Mouse (Mus musculus) limb, embryonic 11.5 days (tissue): ENCODE data around the gene Duox1. TPM values are rescaled to one million over a fixed set of nuclear protein-coding genes. Genes with fewer than 3 reads are reported as not detected.
"Not testable (repeated sequence)": the region's sequence is repeated elsewhere in the genome, so short reads cannot be mapped to it uniquely, and the experiment has no call there.

Source experiments
- ATAC-seq: fragments of 200-750 bp; cut with Nextera tagmentation; 2 replicates; pipeline ENCODE4 v1.8.0; 2017; ENCODE audit warnings: low read depth; ENCODE audit not compliant: insufficient number of reproducible peaks, low FRiP score, low TSS enrichment
- DNase-seq: peaks from one replicate; pipeline ENCODE4 v3.0.0-alpha.2; 2015; ENCODE audit warnings: low spot score
- H3K27ac ChIP-seq: fragments of 300-500 bp; sonication (generic); replicated peaks from 2 replicates; pipeline ENCODE4 v1.5.1; 2014; ENCODE audit warnings: low read depth, mild to moderate bottlenecking, low read length
- H3K27me3 ChIP-seq: fragments of 300-500 bp; sonication (generic); 2 replicates; pipeline ENCODE4 v1.6.1; 2014; ENCODE audit warnings: mild to moderate bottlenecking, low read length, mixed read lengths; ENCODE audit not compliant: control insufficient read depth, insufficient read depth
- H3K36me3 ChIP-seq: fragments of 300-500 bp; sonication (generic); 2 replicates; pipeline ENCODE4 v1.6.1; 2014; ENCODE audit warnings: mild to moderate bottlenecking, low read length, moderate library complexity, mixed read lengths; ENCODE audit not compliant: control insufficient read depth, insufficient read depth
- H3K4me1 ChIP-seq: fragments of 300-500 bp; sonication (generic); 2 replicates; pipeline ENCODE4 v1.6.1; 2014; ENCODE audit warnings: low read length, mixed read lengths; ENCODE audit not compliant: control insufficient read depth, insufficient read depth
- H3K4me2 ChIP-seq: fragments of 300-500 bp; sonication (generic); 2 replicates; pipeline ENCODE4 v1.6.1; 2014; ENCODE audit warnings: low read depth, mild to moderate bottlenecking, moderate library complexity; ENCODE audit not compliant: severe bottlenecking
- H3K4me3 ChIP-seq: fragments of 300-500 bp; sonication (generic); 2 replicates; pipeline ENCODE4 v1.5.1; 2014; ENCODE audit warnings: low read depth, low read length
- H3K9ac ChIP-seq: fragments of 300-500 bp; sonication (generic); 2 replicates; pipeline ENCODE4 v1.6.1; 2014; ENCODE audit warnings: mild to moderate bottlenecking, low read length
- H3K9me3 ChIP-seq: fragments of 300-500 bp; sonication (generic); 2 replicates; pipeline ENCODE4 v1.6.1; 2016; ENCODE audit warnings: low read length; ENCODE audit not compliant: control insufficient read depth
- WGBS: fragments of 180-500 bp; shearing (Covaris S2); extraction: QIAGEN DNeasy Blood & Tissue Kit; methylation state at CpG from one replicate; pipeline ENCODE4 v1.1.7; 2014; 5-methylcytosine and 5-hydroxymethylcytosine counted together
- polyA plus RNA-seq: library from polyadenylated mRNA; unstranded; fragments of >200 nt; fragmentation: Nextera tagmentation; extraction: Ambion mirVana; gene quantifications from 2 replicates; pipeline ENCODE4 v1.2.1, GENCODE M21; 2014

Duox1 gene
- polyA plus RNA-seq, 1 experiment from 2014 or later, result 0.04 TPM

- not testable (repeated sequence) for DNase-seq, H3K27ac ChIP-seq, H3K4me1 ChIP-seq, H3K36me3 ChIP-seq, H3K9ac ChIP-seq, H3K4me3 ChIP-seq, H3K9me3 ChIP-seq, H3K27me3 ChIP-seq, ATAC-seq, H3K4me2 ChIP-seq
- 86% methylated on average over 6 of the region's 6 CpGs for WGBS
Measured at GRCm38 (mm10) chr2:122346164-122346563, 30.7 kb downstream of the Duox1 start.

- Histone ChIP-seq H3K9me3 (no peaks in the 10 kb centered on the region), H3K4me1 (peaks cover 6% of the 10 kb centered on the region; the same call in 1 of the 2 replicates), H3K36me3 (no peaks in the 10 kb centered on the region), H3K27ac (no peak overlapping the region), H3K27me3 (no peaks in the 10 kb centered on the region), H3K4me3 (no peak overlapping the region), H3K9ac (no peak overlapping the region), H3K4me2 (no peak overlapping the region)
- no peak for DNase-seq
- WGBS, result 92% methylated on average over 3 of the region's 3 CpGs
- no peak for ATAC-seq
Measured at GRCm38 (mm10) chr2:122347257-122347656, 31.8 kb downstream of the Duox1 start.

GRCm38 (mm10) chr2:122348531-122349131 lies 33.2 kb downstream of the Duox1 start:
- no peaks in the 10 kb centered on the region for H3K27me3 ChIP-seq
- peak; percentile 92 for DNase-seq
- H3K4me3 ChIP-seq, result peak overlapping the region; percentile 50
- H3K36me3 ChIP-seq, result peaks cover 4% of the 10 kb centered on the region; the same call in 1 of the 2 replicates
- peak overlapping the region; percentile 98 for H3K27ac ChIP-seq
- peak overlapping the region; percentile 74 for H3K4me2 ChIP-seq
- no peaks in the 10 kb centered on the region for H3K9me3 ChIP-seq
- peak; percentile 84 for ATAC-seq
- under 1% methylated on average over 62 of the region's 63 CpGs for WGBS
- H3K4me1 ChIP-seq, result peaks cover 6% of the 10 kb centered on the region; the same call in 1 of the 2 replicates
- peak overlapping the region; percentile 95 for H3K9ac ChIP-seq

DNA sequence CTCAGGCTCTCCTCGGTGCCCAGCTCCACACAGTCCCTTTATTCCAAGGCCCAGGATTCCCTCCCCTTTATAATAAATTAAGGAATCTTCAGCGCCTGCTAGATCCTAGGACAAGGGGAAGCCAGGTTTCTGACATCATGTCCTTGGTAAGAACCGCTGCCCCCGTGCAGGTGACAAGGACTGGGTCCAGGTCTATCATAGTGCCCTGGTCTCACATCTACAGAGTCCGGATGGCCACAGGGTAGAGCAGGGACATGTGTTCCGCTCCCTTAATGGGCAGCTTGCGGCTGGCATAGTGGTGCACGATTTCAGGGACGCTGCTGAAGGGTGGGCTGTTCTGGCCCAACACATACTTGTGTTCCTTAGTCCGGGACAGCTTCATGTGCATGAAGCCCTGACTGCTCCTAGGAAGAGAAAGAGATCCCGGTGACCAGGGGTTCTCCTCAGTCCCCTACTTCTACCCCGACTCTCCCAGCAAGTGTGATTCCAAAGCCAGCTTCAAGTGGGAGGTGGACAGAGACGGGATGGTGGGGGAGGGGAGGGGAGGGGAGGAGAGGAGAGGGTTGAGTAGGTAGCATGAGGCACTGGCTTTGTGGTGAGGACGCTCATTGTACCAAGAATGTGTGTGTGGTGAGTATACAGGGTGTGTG lies 33.8 kb downstream of the Duox1 start:
- ATAC-seq (peak; percentile 63), DNase-seq (peak; percentile 72)
- peak overlapping the region; percentile 50 for H3K4me3 ChIP-seq
- H3K9ac ChIP-seq, result peak overlapping the region; percentile 95
- H3K4me2 ChIP-seq, result peak overlapping the region; percentile 74
- H3K4me1 ChIP-seq, result peaks cover 6% of the 10 kb centered on the region; the same call in 1 of the 2 replicates
- H3K27ac ChIP-seq, result peak overlapping the region; percentile 98
- no peaks in the 10 kb centered on the region for H3K9me3 ChIP-seq
- peaks cover 4% of the 10 kb centered on the region; the same call in 1 of the 2 replicates for H3K36me3 ChIP-seq
- 11% methylated on average over 14 of the region's 14 CpGs for WGBS
- H3K27me3 ChIP-seq, result no peaks in the 10 kb centered on the region

- Histone ChIP-seq H3K4me2 (no peak overlapping the region), H3K36me3 (peaks cover 4% of the 10 kb centered on the region; the same call in 1 of the 2 replicates), H3K9ac (no peak overlapping the region), H3K27me3 (no peaks in the 10 kb centered on the region), H3K4me3 (no peak overlapping the region), H3K4me1 (peaks cover 6% of the 10 kb centered on the region; the same call in 1 of the 2 replicates), H3K27ac (no peak overlapping the region), H3K9me3 (no peaks in the 10 kb centered on the region)
- ATAC-seq (no peak), DNase-seq (no peak)
- 89% methylated on average over 5 of the region's 5 CpGs for WGBS
Measured at GRCm38 (mm10) chr2:122351156-122351930, 35.9 kb downstream of the Duox1 start.

GRCm38 (mm10) chr2:122351931-122352329 lies 36.5 kb downstream of the Duox1 start:
- Histone ChIP-seq H3K4me3 (no peak overlapping the region), H3K9me3 (no peaks in the 10 kb centered on the region), H3K27me3 (no peaks in the 10 kb centered on the region), H3K4me2 (no peak overlapping the region), H3K4me1 (peaks cover 6% of the 10 kb centered on the region; the same call in 1 of the 2 replicates), H3K27ac (no peak overlapping the region), H3K9ac (no peak overlapping the region), H3K36me3 (peaks cover 5% of the 10 kb centered on the region)
- DNase-seq (no peak), ATAC-seq (no peak)
- WGBS, result 81% methylated on average over 4 of the region's 4 CpGs

DNA sequence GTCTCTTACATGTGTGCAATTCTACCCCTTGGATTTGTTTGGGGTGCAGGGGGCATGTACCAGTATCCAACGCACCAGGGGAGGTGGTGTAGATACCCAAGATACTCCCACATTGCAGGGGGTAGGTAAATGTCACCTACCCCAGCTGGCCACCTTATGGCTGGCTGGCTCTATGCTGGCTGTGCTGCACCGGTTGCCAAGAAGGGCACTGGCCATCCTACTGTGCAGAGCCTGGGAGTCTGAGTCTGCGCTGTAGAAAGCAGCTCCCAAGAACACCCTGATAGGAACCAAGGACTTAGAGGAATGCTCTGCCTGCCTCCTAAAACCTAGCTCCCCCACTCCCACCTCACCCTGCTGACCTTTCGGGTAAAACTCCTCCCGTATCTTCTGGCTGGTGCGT lies 37.5 kb downstream of the Duox1 start:
- no peak overlapping the region for H3K27ac ChIP-seq
- no peak overlapping the region for H3K9ac ChIP-seq
- H3K4me3 ChIP-seq, result no peak overlapping the region
- DNase-seq (no peak), ATAC-seq (no peak)
- H3K4me1 ChIP-seq, result peaks cover 4% of the 10 kb centered on the region; the same call in 1 of the 2 replicates
- no peaks in the 10 kb centered on the region for H3K9me3 ChIP-seq
- WGBS, result 74% methylated on average over 6 of the region's 6 CpGs
- H3K4me2 ChIP-seq, result no peak overlapping the region
- no peaks in the 10 kb centered on the region for H3K27me3 ChIP-seq
- peaks cover 7% of the 10 kb centered on the region for H3K36me3 ChIP-seq

GRCm38 (mm10) chr2:122353765-122354164 lies 38.3 kb downstream of the Duox1 start:
- Histone ChIP-seq H3K9ac (no peak overlapping the region), H3K4me1 (no peaks in the 10 kb centered on the region; the same call in 1 of the 2 replicates), H3K27me3 (no peaks in the 10 kb centered on the region), H3K9me3 (no peaks in the 10 kb centered on the region), H3K4me3 (no peak overlapping the region), H3K36me3 (peaks cover 7% of the 10 kb centered on the region), H3K4me2 (no peak overlapping the region), H3K27ac (no peak overlapping the region)
- no peak for DNase-seq
- 85% methylated on average over 8 of the region's 8 CpGs for WGBS
- ATAC-seq, result no peak
